In genomic region chr6:97576565-97577346, GRCm38 (mm10) we compare ENCODE assay signal across 9 mouse cellular contexts. TPM values are rescaled to one million over a fixed set of nuclear protein-coding genes. Genes with fewer than 3 reads are reported as not detected.
A peak's percentile ranks its signal among the peaks of the same experiment; 100 is the strongest.
DNase-seq lines count a peak whose midpoint lies in the region; ATAC-seq and TF ChIP-seq lines count a peak whose summit lies in the region.
"Had no signal": no experiment of that assay in that cellular context is flagged by ENCODE, and none has a peak within 500 bp of the region (broad histone marks: within the 10 kb centered on the region; RNA-seq: fewer than 3 reads in every experiment).

No protein-coding gene starts in this region.

- H3K27ac ChIP-seq in hindbrain, embryonic 10.5 days: peak overlapping the region; percentile 87
- no peak overlapping the region for H3K27ac ChIP-seq in midbrain, postnatal 0 days (ENCODE audit: low read depth, low read length)
- H3K27ac ChIP-seq: gastrocnemius, adult 2 months had no signal

- 32% methylated on average over 7 of the region's 7 CpGs for WGBS in hindbrain, embryonic 10.5 days
- WGBS in midbrain, postnatal 0 days: 33% methylated on average over 7 of the region's 7 CpGs

- H3K36me3 ChIP-seq in hindbrain, embryonic 10.5 days: peaks cover 10% of the 10 kb centered on the region; the same call in 1 of the 2 replicates
- no peaks in the 10 kb centered on the region for H3K36me3 ChIP-seq in midbrain, postnatal 0 days (ENCODE audit: insufficient read depth, low read length)

- no peak overlapping the region for H3K4me3 ChIP-seq in hindbrain, embryonic 10.5 days
- H3K4me3 ChIP-seq in midbrain, postnatal 0 days (ENCODE audit: low read depth, low read length): no peak overlapping the region
- H3K4me3 ChIP-seq: gastrocnemius, adult 2 months had no signal

- no peaks in the 10 kb centered on the region for H3K27me3 ChIP-seq in hindbrain, embryonic 10.5 days (ENCODE audit: insufficient read depth, poor library complexity, severe bottlenecking)
- no peaks in the 10 kb centered on the region for H3K27me3 ChIP-seq in midbrain, postnatal 0 days (ENCODE audit: insufficient read depth, low read length)

- no peaks in the 10 kb centered on the region for H3K9me3 ChIP-seq in hindbrain, embryonic 10.5 days
- no peaks in the 10 kb centered on the region for H3K9me3 ChIP-seq in midbrain, postnatal 0 days (ENCODE audit: low read length)

- DNase-seq in kidney, postnatal 4 days: peak; percentile 60 to 69
- DNase-seq in kidney, adult 11 months: no peak
- peak; percentile 88 for DNase-seq in embryo, embryonic 11 days
- DNase-seq in hindbrain, embryonic 10.5 days (ENCODE audit: low spot score): peak; percentile 87
- peak; percentile 60 for DNase-seq in midbrain, postnatal 0 days (ENCODE audit: low spot score)
- DNase-seq in T-cell, adult 2 months (ENCODE audit: low spot score): no peak
- DNase-seq in urinary bladder, postnatal 10 days (ENCODE audit: low spot score): no peak
- DNase-seq in c-Kit-positive CD71-positive TER-119-positive erythroid progenitor cells, embryonic 14.5 days (ENCODE audit: low spot score): no peak
- DNase-seq: gastrocnemius, adult 2 months had no signal

- no peak overlapping the region for H3K9ac ChIP-seq in midbrain, postnatal 0 days (replicated peaks; ENCODE audit: low read length, poor library complexity, severe bottlenecking)

- 0 out of 2 replicates have a peak, but pooled peaks have one; percentile 41 for ATAC-seq in midbrain, postnatal 0 days (ENCODE audit: low FRiP score)

- H3K4me2 ChIP-seq in midbrain, postnatal 0 days (ENCODE audit: low read depth, low read length, poor library complexity, severe bottlenecking): no peak overlapping the region

- TF ChIP-seq CTCF in midbrain, postnatal 0 days (IDR thresholded peaks at IDR 0.05): no peak

- peaks cover 52% of the 10 kb centered on the region for H3K4me1 ChIP-seq in hindbrain, embryonic 10.5 days (replicated peaks)
- H3K4me1 ChIP-seq in midbrain, postnatal 0 days (ENCODE audit: insufficient read depth, low read length): no peaks in the 10 kb centered on the region

RNA-seq across cellular contexts. Expression of gene Frmd4b, which starts 40.6 kb away (rescaled TPM):
- polyA plus RNA-seq in hindbrain, embryonic 10.5 days (2016; fragmentation: Nextera tagmentation; extraction: Ambion mirVana): 30.6 and 41.9 TPM in 2 replicates
- total RNA-seq in midbrain, postnatal 0 days (2014; rRNA removed): 20.7 and 21.9 TPM in 2 replicates
- polyA plus RNA-seq in midbrain, postnatal 0 days (2015; fragmentation: Nextera tagmentation; extraction: Ambion mirVana): 7.9 TPM in 2 replicates

Comparison
In these comparisons a context has a peak if more than half of its experiments do, and no peak if none do; other contexts are left out.
1. DNase-seq: peak in kidney, postnatal 4 days (2 of 2), embryo, embryonic 11 days (single experiment), hindbrain, embryonic 10.5 days (single experiment) and midbrain, postnatal 0 days (single experiment); none in kidney, adult 11 months (single experiment), T-cell, adult 2 months (single experiment), urinary bladder, postnatal 10 days (single experiment) and c-Kit-positive CD71-positive TER-119-positive erythroid progenitor cells, embryonic 14.5 days (single experiment).